Mouse (Mus musculus): ENCODE results near the gene Hvcn1. TPM values are rescaled to one million over a fixed set of nuclear protein-coding genes. Genes with fewer than 3 reads are reported as not detected.

Hvcn1 gene
- polyA plus RNA-seq, 1 experiment from 2014 or later = 0.15 TPM

GRCm38 (mm10) chr5:122218109-122218905 lies 11.7 kb downstream of the Hvcn1 start:
- in situ Hi-C loops (cut with MboI; ENCODE audit: low pct_unique_long_range_greater_than_20kb) = no loop called here
- ATAC-seq (no peak), DNase-seq (ENCODE audit: low read depth, low spot score) (no peak)
- ChIA-PET CTCF (no interaction called here), POLR2A (interaction anchor here (1.0 kb wide), 1 partner anchor 11 kb away, joined by 3 read pairs; no protein-coding TSS in a partner anchor)
- TF ChIP-seq CTCF (IDR thresholded peaks at IDR 0.05) = no peak
- no peaks in the 10 kb centered on the region for H3K27me3 ChIP-seq

- DNase-seq (ENCODE audit: low read depth, low spot score) (no peak), ATAC-seq (no peak)
- in situ Hi-C loops (cut with MboI; ENCODE audit: low pct_unique_long_range_greater_than_20kb) = no loop called here
- TF ChIP-seq CTCF (IDR thresholded peaks at IDR 0.05) = no peak
- H3K27me3 ChIP-seq = no peaks in the 10 kb centered on the region
- ChIA-PET CTCF (no interaction called here), POLR2A (interaction anchor here (1.0 kb wide), 1 partner anchor 10 kb away, joined by 3 read pairs; no protein-coding TSS in a partner anchor)
These were observed 12.3 kb downstream of the Hvcn1 start for GRCm38 (mm10) chr5:122218928-122219327.

GRCm38 (mm10) chr5:122219655-122220629 lies 13.3 kb downstream of the Hvcn1 start:
- TF ChIP-seq CTCF (IDR thresholded peaks at IDR 0.05) = no peak
- H3K27me3 ChIP-seq = no peaks in the 10 kb centered on the region
- DNase-seq (ENCODE audit: low read depth, low spot score) (no peak), ATAC-seq (peak; percentile 9)
- CTCF ChIA-PET = interaction anchor here (1.3 kb wide), 1 partner anchor 21 kb away, joined by 4 read pairs; no protein-coding TSS in a partner anchor
- in situ Hi-C loops (cut with MboI; ENCODE audit: low pct_unique_long_range_greater_than_20kb) = loop anchor here (10.0 kb wide), 1 partner anchor 345 kb away; no protein-coding TSS in a partner anchor
- POLR2A ChIA-PET = interaction anchor here (1.0 kb wide), 1 partner anchor 10 kb away, joined by 3 read pairs; no protein-coding TSS in a partner anchor

- POLR2A ChIA-PET = interaction anchor here (1.0 kb wide), 1 partner anchor 8 kb away, joined by 3 read pairs; no protein-coding TSS in a partner anchor
- in situ Hi-C loops (cut with MboI; ENCODE audit: low pct_unique_long_range_greater_than_20kb) = loop anchor here (10.0 kb wide), 1 partner anchor 346 kb away; no protein-coding TSS in a partner anchor
- no peak for DNase-seq (ENCODE audit: low read depth, low spot score)
- TF ChIP-seq CTCF (IDR thresholded peaks at IDR 0.05) = no peak
- CTCF ChIA-PET = interaction anchor here (1.0 kb wide), 1 partner anchor 92 kb away, joined by 4 read pairs; no protein-coding TSS in a partner anchor
- ATAC-seq = no peak
- H3K27me3 ChIP-seq = no peaks in the 10 kb centered on the region
These were observed 14.5 kb downstream of the Hvcn1 start for GRCm38 (mm10) chr5:122221085-122221484.

- ATAC-seq = no peak
- TF ChIP-seq CTCF (IDR thresholded peaks at IDR 0.05) = no peak
- H3K27me3 ChIP-seq = no peaks in the 10 kb centered on the region
- DNase-seq (ENCODE audit: low read depth, low spot score) = no peak
- POLR2A ChIA-PET = no interaction called here
- in situ Hi-C loops (cut with MboI; ENCODE audit: low pct_unique_long_range_greater_than_20kb) = loop anchor here (10.0 kb wide), 1 partner anchor 349 kb away; no protein-coding TSS in a partner anchor
- CTCF ChIA-PET = no interaction called here
These were observed 17.7 kb downstream of the Hvcn1 start for GRCm38 (mm10) chr5:122224291-122224690.

GRCm38 (mm10) chr5:122228271-122228765 lies 21.7 kb downstream of the Hvcn1 start:
- DNase-seq (ENCODE audit: low read depth, low spot score) = no peak
- ATAC-seq = no peak
- no peak for TF ChIP-seq CTCF (IDR thresholded peaks at IDR 0.05)
- POLR2A ChIA-PET = no interaction called here
- in situ Hi-C loops (cut with MboI; ENCODE audit: low pct_unique_long_range_greater_than_20kb) = loop anchor here (10.0 kb wide), 1 partner anchor 354 kb away; no protein-coding TSS in a partner anchor
- CTCF ChIA-PET = no interaction called here
- H3K27me3 ChIP-seq = no peaks in the 10 kb centered on the region

GRCm38 (mm10) chr5:122228772-122229171 lies 22.2 kb downstream of the Hvcn1 start:
- in situ Hi-C loops (cut with MboI; ENCODE audit: low pct_unique_long_range_greater_than_20kb) = loop anchor here (10.0 kb wide), 1 partner anchor 354 kb away; no protein-coding TSS in a partner anchor
- DNase-seq (ENCODE audit: low read depth, low spot score) (no peak), ATAC-seq (no peak)
- POLR2A ChIA-PET = interaction anchor here (0.8 to 1.3 kb wide), 2 partner anchors 8 to 10 kb away, joined by 3 read pairs; no protein-coding TSS in a partner anchor
- CTCF ChIA-PET = no interaction called here
- H3K27me3 ChIP-seq = no peaks in the 10 kb centered on the region
- no peak for TF ChIP-seq CTCF (IDR thresholded peaks at IDR 0.05)

GRCm38 (mm10) chr5:122230816-122231215 lies 24.2 kb downstream of the Hvcn1 start:
- ChIA-PET POLR2A (no interaction called here), CTCF (no interaction called here)
- no peak for TF ChIP-seq CTCF (IDR thresholded peaks at IDR 0.05)
- in situ Hi-C loops (cut with MboI; ENCODE audit: low pct_unique_long_range_greater_than_20kb) = no loop called here
- DNase-seq (ENCODE audit: low read depth, low spot score) (no peak), ATAC-seq (no peak)
- no peaks in the 10 kb centered on the region for H3K27me3 ChIP-seq

GRCm38 (mm10) chr5:122231431-122231830 lies 24.8 kb downstream of the Hvcn1 start:
- no peak for TF ChIP-seq CTCF (IDR thresholded peaks at IDR 0.05)
- ATAC-seq (no peak), DNase-seq (ENCODE audit: low read depth, low spot score) (no peak)
- in situ Hi-C loops (cut with MboI; ENCODE audit: low pct_unique_long_range_greater_than_20kb) = no loop called here
- ChIA-PET POLR2A (interaction anchor here (0.5 kb wide), 1 partner anchor 97 kb away, joined by 3 read pairs; no protein-coding TSS in a partner anchor), CTCF (no interaction called here)
- no peaks in the 10 kb centered on the region for H3K27me3 ChIP-seq

GRCm38 (mm10) chr5:122232004-122232403 lies 25.4 kb downstream of the Hvcn1 start:
- TF ChIP-seq CTCF (IDR thresholded peaks at IDR 0.05) = no peak
- CTCF ChIA-PET = no interaction called here
- DNase-seq (ENCODE audit: low read depth, low spot score) = no peak
- no peaks in the 10 kb centered on the region for H3K27me3 ChIP-seq
- in situ Hi-C loops (cut with MboI; ENCODE audit: low pct_unique_long_range_greater_than_20kb) = no loop called here
- no peak for ATAC-seq
- POLR2A ChIA-PET = no interaction called here

Data from Patski (cell line).